Mouse (Mus musculus): ENCODE measurements around the gene Dynlt1f. TPM values are rescaled to one million over a fixed set of nuclear protein-coding genes. Genes with fewer than 3 reads are reported as not detected.
"Not testable (repeated sequence)": the region's sequence is repeated elsewhere in the genome, so short reads cannot be mapped to it uniquely, and the experiment has no call there.

Gene Dynlt1f
- polyA plus RNA-seq, 1 experiment: 79.5 TPM

GRCm38 (mm10) chr17:6624926-6625558 lies 30.7 kb downstream of the Dynlt1f start:
- not testable (repeated sequence) for DNase-seq (ENCODE audit: low read depth)

GRCm38 (mm10) chr17:6621976-6622375 lies 33.7 kb downstream of the Dynlt1f start:
- DNase-seq (ENCODE audit: low read depth): not testable (repeated sequence)

- not testable (repeated sequence) for DNase-seq (ENCODE audit: low read depth)
Observed at GRCm38 (mm10) chr17:6620730-6621451, 34.8 kb downstream of the Dynlt1f start.

GRCm38 (mm10) chr17:6620035-6620434 lies 35.7 kb downstream of the Dynlt1f start:
- DNase-seq (ENCODE audit: low read depth): not testable (repeated sequence)

- DNase-seq (ENCODE audit: low read depth): not testable (repeated sequence)
Observed at GRCm38 (mm10) chr17:6619271-6619670, 36.4 kb downstream of the Dynlt1f start.

- not testable (repeated sequence) for DNase-seq (ENCODE audit: low read depth)
Observed at GRCm38 (mm10) chr17:6617689-6618400, 37.9 kb downstream of the Dynlt1f start.

GRCm38 (mm10) chr17:6616731-6617130 lies 39.0 kb downstream of the Dynlt1f start:
- not testable (repeated sequence) for DNase-seq (ENCODE audit: low read depth)

GRCm38 (mm10) chr17:6614316-6614715 lies 41.4 kb downstream of the Dynlt1f start:
- not testable (repeated sequence) for DNase-seq (ENCODE audit: low read depth)

GRCm38 (mm10) chr17:6613524-6613923 lies 42.2 kb downstream of the Dynlt1f start:
- not testable (repeated sequence) for DNase-seq (ENCODE audit: low read depth)

- not testable (repeated sequence) for DNase-seq (ENCODE audit: low read depth)
Observed at GRCm38 (mm10) chr17:6605347-6605746, 50.4 kb downstream of the Dynlt1f start.

- not testable (repeated sequence) for DNase-seq (ENCODE audit: low read depth)
Observed at GRCm38 (mm10) chr17:6602205-6602604, 53.5 kb downstream of the Dynlt1f start.

GRCm38 (mm10) chr17:6601204-6601911 lies 54.3 kb downstream of the Dynlt1f start, which contains the start of gene Dynlt1c:
TSS of gene Dynlt1c (plus strand) at chr17:6601671.
- not testable (repeated sequence) for DNase-seq (ENCODE audit: low read depth)

- DNase-seq (ENCODE audit: low read depth): not testable (repeated sequence)
Observed at GRCm38 (mm10) chr17:6600216-6600911, 55.3 kb downstream of the Dynlt1f start.

GRCm38 (mm10) chr17:6598356-6598755 lies 57.3 kb downstream of the Dynlt1f start:
- DNase-seq (ENCODE audit: low read depth): not testable (repeated sequence)

Other genes with a start within 250 kb of the Dynlt1f start
- 209 and 258 TPM in 2 replicates for gene Dynlt1b, start 225.8 kb downstream of the Dynlt1f start, polyA plus RNA-seq (2012; rRNA removed)
- 7.7 and 9.5 TPM in 2 replicates for gene Dynlt1c, start 54.2 kb downstream of the Dynlt1f start, polyA plus RNA-seq (2012; rRNA removed)
- gene Sytl3, start 3.2 kb upstream of the Dynlt1f start, polyA plus RNA-seq (2012; rRNA removed): 3.7 and 4.4 TPM in 2 replicates
- gene Ezr, start 126.9 kb upstream of the Dynlt1f start, polyA plus RNA-seq (2012; rRNA removed): 93.6 and 169 TPM in 2 replicates